Mouse (Mus musculus) ES-CJ7 (cell line): Measurements from ENCODE around the gene Anp32a.
A peak's percentile ranks its signal among the peaks of the same experiment; 100 is the strongest.

ENCODE experiments used
- DNase-seq: peaks from one replicate; pipeline ENCODE4 v3.0.0; 2011; ENCODE audit warnings: low read depth, low spot score

The Anp32a gene

DNA sequence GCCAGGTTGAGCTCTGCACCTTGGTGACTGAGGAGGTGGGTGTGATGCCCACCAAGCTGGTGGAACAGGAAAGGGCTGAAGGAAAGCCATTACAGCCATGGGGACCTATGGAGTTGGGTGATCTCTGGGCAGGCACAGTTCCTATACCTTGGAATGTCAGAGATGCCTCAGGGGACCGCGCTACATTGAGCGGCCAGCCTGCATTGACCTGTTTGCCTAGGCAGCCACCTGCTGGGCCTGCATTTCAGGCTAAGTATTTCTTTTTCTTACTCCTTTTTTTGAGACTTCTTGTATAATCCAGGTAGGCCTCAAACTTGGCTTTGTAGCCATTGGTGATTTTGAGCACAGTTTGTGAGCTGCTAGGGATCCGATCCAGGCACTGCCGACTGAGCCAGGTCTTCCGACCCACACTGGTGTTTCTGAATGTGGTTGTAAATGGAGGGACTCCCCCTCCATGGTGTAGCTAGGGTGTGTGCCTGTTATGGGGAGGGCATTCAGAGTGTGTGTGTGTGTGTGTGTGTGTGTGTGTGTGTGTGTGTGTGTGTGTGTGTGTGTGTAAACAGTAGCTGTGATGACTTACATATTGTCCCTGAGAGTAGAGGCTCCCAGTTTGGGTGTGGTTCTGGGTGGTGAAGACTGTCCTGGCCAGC, 27.3 kb downstream of the Anp32a start:
- DNase-seq: peak; percentile 47

DNA sequence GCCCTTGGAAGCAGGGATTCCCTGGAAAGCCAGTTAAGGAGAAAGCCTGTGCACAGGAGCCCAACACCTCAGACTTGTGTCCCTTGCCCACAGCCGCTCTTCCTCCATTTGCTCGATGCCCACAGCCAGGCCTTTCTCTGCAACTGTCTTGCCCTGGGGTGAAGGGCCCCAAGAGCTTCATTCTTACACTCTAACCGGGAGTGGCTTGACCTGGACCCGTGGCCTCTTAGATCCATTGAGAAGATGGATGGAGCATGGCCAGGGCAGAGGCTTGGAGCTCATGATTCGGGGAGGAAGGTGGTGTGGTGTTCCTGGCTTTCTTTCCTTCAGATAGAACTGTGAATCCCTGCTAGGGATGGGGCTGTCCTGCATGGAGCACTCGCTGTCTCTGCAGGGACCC, 28.1 kb downstream of the Anp32a start:
- no peak for DNase-seq

DNA sequence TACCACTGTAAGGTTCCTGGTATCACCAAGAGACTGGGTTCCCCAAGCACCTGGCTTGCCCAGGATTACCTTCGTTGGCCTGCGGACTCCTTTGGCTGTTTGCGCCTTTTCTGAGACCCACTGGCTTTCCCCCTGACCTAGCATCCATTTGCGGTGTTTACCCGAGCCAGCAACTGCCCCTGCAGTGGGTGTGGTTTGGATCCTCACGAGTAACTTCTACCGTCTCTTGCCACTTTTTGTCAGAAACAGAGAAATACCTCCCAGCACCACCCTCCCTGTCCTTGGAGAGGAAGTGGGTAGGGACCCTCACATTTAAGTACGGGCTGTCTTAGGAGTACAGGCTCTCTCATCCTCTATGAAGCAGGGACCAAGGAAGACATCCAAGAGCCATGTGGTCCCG, 29.1 kb downstream of the Anp32a start:
- DNase-seq: no peak

DNA sequence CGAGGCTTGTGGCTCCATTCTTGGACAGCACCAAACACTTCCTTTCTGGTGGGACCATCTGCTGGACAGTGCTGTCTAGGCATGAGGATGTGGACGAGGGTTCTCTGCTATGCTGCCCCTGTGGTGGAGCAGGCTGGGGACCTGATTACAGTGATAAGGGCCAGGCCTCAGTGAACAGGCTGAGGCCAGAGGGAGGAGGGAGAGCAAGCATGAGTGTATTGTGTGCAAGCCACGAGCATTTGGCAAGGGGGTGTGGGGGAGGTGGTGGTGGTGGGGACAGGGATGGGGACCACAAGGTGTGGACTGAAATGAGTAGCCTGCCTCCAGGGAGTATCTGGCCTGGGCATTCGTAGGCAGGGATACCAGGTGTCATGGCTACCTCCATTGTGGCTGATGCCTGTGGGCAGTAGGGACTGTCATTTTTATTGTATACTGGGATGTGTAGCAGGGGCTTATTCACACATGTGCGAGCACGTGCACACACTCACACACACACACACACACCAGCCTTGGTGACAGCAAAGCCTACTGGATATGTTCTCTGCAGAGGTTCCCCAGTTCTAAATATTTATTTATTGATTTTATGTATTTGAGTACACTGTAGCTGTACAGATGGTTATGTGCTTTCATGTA, 29.7 kb downstream of the Anp32a start:
- no peak for DNase-seq

DNA sequence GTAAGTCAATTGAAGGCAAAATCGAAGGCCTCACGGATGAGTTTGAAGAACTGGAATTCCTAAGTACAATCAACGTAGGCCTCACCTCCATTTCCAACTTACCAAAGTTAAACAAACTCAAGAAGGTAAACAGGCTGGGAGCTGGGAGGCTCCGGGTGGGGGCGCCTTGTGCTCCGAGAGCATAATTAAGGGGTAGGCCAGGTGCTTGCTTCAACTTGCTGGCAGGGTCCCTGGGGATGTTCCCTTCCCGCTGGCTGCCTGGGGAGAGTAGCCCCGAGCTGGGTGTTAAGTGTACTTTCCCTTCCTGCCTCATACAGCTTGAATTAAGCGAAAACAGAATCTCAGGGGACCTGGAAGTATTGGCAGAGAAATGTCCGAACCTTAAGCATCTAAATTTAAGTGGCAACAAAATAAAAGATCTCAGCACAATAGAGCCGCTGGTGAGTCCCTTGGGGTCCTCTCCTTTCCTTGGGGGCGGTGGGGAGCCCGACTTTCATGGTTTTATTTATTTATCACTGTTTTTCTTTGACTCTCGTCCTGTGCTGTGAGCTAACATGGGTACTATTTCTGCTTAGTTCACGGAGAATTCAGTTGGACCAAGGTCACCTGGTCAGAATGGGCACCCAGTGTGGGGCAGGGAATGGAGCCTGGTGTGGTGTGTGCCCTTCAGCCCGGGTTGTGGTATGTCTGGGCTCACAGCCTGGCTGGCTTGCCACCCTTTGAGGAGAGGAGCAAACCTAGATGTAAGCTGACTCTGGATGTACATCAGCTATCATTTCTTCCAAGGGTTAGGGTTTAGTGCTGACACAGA, 30.9 kb downstream of the Anp32a start:
- DNase-seq: no peak

DNA sequence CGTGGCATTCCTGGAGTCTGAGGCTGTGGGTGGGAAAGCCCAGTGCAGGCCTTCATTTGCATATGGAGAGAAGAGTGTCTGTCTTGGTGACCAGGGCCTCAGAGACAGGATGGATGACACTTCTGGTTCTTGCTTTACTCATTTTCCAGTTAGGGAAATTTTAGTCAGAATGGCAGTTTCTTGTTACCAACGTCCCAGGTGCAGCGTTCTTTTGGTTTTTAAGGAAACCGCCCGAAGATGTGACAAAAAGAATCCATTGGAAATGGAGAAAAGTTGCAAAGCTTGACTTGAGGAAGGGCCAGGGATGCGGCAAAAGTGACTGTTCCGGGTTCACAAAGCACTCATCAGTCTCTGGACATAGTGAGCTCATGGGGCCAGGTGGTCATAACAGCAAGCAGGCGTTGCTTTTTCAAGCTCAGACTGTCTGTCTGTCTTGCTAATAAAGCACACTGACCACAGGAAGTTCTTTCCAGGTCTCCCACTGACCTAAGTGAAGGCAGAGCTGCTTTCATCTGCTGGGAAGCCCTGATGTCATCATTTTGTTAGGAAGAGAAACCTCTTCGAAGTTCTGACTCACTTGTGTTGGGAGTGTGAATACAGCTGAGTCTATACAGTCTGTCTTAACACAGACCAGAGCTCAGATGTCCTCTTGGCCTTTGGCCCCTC, 31.6 kb downstream of the Anp32a start:
- no peak for DNase-seq

DNA sequence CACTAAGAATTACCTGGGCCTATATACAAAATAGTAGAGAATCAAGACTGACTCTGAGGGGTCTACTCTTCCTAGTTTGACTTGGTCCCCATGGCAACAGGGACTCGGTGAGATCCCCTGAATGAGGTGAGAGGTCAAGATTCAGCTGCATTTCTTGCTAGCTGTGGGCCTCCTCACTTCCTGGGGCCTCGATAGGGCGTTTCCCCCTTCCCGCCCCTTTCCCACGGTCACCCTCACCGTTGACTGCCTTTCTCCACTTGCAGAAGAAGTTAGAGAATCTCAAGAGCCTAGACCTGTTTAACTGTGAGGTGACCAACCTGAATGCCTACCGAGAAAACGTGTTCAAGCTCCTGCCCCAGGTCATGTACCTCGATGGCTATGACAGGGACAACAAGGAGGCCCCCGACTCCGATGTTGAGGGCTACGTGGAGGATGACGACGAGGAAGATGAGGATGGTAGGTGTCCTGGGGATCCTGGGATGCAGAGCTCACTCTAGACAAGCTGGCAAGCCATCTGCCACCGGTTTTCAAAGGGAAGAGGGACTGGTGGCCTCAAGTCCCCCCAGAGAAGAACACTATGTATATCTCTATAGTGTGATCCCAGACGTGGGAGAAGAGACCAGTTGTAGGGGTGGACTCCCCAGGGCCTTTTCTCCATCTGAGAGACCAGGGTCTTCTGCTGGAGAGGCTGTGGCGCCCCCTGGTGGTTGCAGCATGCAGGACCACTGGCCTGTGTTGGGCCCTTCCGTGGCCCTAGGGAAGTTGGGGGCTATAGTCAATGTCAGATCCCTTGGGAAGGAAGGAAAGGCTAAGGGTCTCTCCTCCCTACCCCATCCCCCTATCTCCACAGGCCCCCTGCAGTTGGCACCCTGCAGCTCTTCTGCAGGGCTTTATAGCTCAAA, 32.4 kb downstream of the Anp32a start:
- peak; percentile 35 for DNase-seq

DNA sequence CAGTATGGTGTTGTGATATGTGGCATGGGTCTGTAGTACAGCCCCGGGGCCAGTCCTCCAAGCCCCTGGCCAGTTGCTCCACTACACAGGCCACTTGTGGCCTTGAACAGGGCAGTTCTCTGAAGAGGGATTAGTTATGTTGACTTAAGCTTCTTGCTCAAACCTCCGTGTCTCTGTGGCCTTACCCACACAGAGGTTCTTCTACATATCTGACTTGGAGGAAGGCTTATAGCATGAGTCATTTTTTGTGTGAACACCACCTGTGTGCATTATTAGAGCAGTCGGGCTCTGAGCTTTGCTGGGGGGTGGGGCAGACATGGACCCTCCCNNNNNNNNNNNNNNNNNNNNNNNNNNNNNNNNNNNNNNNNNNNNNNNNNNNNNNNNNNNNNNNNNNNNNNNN, 33.2 kb downstream of the Anp32a start:
- no peak for DNase-seq

DNA sequence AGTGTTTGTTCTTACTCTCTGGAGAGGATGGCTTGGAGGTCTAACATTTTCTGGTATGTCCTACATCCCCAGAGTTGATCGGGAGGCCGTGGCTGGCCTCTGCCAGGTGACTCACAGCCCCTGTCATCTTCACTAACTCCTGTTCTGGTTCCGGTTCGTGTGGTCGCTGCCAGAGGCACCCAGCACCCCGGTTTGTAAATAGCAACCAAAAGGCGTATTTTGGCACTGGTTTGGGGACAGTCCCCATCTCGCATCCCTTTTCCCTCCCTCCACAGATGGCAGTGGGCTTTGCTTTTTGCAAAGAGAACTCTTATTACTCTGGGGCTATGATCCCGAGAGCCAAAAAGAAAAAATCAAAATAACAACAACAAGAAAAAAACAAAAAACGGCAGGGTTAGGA, 36.8 kb downstream of the Anp32a start:
- DNase-seq: no peak

DNA sequence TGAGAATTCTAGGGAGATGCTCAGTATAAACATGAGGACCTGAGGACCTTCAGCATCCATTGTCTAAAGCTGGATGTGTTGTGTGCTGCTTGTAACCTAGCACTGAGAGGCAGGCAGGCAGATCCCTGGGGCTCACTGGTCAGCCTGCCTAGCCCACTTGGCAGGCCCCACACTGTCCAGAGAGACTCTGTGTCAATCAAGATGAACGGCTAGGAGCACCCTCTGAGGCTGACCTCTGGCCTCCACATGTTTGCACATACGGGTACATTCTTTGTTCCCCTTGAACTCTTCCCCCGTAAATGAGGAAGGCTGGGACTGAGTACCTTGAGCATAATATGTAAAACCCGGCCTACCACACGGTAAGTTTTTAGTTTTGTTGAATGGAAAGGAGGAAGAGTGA, 39.3 kb downstream of the Anp32a start:
- DNase-seq: no peak

DNA sequence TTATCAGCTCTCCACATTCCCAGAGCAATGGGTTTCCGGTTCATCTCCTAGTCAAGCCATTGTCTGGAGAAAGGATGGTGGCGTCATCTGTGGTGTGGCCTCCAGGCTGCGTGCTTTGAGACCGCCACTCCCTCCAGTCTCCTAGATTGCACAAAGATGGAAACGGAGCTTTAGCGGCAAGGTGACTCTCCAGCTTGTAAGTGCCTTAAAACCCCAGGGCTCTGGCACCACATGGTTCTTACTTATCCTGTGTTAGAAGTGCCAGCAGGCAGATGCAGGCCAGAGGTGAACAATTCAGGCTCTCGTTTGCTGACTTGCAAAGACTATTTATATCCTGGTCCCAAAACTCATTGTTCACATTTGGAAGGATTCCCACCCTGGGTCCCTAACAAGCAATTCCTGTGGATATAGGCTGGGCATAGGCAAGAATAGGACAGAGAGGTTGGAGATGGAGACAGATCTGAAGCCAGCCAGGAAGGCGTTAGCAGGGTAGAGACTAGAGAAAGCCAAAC, 40.4 kb downstream of the Anp32a start:
- DNase-seq: peak; percentile 70

DNA sequence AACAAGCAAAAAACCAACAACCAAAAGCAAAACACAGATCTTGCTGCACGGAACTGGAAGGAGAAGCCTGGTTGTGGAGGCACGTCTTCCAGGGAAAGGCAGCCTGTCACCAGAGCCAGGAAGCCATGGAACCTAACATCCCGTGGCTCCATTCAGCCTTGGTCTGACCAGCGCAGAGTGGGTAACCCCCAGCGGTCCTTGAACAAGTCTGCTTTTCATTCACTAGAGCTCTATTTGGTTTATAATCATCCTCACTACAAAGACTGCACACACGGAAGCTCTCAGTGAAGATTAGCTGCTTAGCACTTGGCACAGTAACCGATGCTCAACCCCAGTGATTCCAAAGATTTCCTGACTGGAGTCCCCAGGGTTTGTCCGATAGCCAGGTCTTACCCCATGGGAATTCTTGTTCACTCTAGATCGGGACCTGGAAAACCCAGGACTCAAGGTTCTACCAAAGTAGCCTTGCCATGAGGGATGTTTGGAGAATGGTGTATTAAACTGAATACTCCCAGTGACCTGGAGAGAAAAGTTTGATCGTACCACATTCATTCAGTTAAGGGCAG, 41.5 kb downstream of the Anp32a start:
- DNase-seq: no peak

DNA sequence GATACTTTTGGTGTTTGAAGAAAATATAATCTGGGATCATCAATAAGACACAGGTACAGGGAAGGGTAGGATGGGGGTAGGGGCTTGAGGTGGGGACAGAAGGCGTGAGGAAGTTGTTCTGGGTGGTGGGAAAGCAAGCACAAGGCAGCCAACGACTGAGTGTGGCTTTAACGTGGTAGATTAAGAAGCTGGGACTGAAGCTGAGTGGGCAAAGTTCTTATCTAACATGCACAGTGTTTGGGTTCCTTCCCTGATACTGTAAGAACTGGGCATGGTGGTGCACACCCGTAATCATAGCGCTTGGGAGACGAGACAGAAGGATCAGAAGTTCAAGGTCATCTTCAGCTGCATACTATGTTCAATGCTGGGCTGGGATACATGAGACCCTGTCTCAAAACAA, 44.0 kb downstream of the Anp32a start:
- DNase-seq: no peak

DNA sequence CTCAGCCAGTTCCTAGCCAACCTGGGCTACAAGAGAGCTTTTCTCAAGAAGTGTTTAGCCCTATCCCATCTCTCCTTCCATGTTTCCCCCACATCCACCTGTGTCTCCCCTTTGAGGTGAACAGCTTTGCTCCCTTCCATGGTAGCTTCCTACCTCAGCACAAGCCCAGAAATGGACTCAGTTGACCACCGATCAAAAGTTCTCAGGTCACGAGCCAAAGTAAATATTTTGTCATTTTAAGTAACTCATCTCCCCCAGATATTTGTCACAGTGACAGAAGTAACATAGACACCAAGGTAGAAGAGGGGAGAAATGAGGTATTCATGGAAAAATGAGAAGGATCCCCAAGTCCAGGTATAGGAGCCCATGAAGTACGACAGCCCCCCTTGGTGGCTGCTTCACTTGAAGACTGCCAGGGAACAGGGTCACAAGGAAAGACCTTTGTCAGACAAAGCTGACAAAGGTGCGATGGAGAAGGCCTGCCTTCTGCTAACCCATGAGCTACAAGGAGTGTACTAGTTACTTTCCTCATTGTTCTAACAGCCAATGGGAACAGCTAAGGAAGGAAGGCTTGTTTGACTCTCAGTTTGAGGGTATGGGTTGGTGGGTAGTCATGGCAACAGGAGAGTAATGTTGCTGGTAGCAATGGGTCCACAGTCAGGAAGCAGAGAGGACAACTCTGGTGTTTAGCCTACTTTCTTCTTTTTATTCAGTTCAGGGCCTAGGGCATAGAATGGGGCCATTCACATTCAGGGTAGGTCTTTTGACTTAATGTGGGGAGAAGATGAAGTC, 44.8 kb downstream of the Anp32a start:
- no peak for DNase-seq

DNA sequence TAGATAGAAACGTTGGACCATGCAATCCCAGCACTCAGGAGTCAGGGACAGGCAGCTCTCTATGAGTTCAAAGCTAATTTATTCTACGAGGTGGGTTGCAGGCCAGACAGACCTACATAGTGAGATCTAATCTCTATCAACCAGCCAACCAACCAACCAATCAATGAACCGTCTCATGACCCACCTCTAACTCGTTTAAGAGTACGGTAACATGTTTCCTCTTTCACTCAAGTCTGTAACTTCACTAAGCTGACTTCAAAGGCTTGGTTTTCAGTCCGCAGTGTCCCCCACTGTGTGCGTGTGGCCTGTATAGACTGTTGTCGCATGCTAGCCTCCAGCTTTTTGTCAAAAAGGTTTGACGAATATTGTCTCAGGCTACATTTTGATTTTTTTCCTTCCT, 48.6 kb downstream of the Anp32a start:
- no peak for DNase-seq

DNA sequence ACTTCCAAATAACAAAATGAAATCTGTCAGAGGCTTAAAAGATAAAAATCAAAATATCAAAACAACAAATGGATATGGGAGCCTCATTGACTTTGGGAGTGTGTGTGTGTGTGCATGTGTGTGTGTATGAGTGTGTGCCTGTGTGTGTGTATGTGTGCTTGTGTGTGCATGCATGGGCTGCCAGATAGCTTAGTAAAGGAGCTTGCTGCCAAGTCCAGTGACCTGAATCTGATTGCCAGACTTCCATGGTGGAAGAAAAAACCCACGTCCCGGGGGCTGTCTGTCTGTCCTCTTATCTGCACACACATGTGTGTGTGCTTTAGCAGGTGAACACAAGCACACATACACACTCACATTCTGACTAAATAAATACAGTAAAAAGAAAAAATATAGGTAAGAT, 52.4 kb downstream of the Anp32a start:
- no peak for DNase-seq

DNA sequence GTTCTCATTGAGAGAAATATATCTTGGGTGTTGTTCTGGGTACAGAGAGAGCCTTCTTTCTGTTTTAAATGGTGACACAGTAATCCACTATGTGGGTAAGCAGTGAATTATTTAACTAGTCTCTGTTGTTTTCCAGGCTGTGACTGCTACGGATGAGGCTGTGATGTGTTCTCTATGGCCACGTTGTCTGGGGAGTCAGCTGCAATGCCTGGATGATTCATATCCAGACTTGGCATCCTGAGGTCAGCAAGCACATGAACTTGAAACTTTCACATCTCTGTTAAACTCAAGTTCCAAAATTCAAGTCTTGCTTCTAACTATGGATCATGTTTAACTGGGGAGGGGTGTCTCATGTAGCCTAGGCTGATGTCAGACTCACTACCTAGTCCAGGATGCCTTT, 53.1 kb downstream of the Anp32a start:
- no peak for DNase-seq

DNA sequence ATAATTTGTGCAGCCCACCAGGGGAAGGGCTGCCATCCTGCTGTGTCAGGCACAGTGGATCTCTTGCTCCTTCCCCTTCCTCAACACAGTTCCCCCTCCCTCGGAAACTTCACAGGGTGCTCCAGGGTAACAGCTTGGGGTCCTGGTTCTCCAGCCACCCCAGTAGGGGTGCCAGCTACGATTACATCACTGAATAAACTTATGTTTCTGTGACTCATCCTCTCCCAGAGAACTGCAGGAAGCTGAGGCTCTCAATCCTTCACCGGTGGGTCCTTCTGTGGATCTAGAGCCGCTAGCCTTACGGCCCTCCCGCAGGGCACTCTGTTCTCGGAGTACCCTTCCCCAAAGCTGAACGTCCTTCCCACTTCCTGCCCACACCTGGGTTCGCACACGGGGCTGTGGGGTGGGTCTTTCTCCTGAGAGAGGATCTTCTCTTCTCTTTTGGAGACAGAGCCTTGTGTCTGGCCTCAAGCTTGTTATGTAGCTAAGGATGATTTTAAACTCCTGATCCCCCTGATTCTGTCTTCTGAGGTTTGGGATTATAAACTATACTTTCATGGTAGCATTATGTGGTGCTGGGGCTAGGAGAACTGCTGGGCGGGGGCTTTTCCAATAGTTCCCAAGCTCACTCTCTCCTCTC, 59.6 kb downstream of the Anp32a start:
- no peak for DNase-seq

DNA sequence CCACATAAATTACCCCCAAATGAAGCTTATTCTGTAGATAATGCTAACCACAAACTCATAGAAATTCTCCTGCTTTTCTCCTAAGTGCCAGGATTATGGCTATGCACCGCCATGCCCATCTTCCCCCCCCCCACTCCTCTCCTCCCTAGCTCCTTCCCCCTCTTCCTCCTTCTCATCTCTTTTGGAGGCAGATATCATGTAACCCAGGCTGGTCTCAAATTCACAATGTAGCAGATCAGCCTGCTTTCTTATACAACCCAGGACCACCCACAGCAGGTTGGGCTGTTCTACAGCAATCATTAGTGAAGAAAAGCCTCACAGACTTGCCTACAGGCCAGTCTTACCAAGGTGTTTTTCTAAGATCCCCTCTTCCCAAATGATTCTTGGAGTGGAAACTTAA, 60.5 kb downstream of the Anp32a start:
- DNase-seq: no peak
